Mouse (Mus musculus): ENCODE results near the gene Ptrh2.

GRCm38 (mm10) chr11:86695461-86695860 is 11.7 kb downstream of the Ptrh2 start:
- TF ChIP-seq CTCF (IDR thresholded peaks at IDR 0.05; ENCODE audit: low read depth), result no peak
- TF ChIP-seq EP300 (IDR thresholded peaks at IDR 0.05; ENCODE audit: low read depth), result no peak
